Mouse (Mus musculus) lung, embryonic 14.5 days (tissue): Measurements from ENCODE around the gene Frat1. TPM values are rescaled to one million over a fixed set of nuclear protein-coding genes. Genes with fewer than 3 reads are reported as not detected.

Source experiments
- ATAC-seq: fragments of 200-750 bp; cut with Nextera tagmentation; 2 replicates; pipeline ENCODE4 v1.8.0; 2017; ENCODE audit warnings: mild to moderate bottlenecking, moderate TSS enrichment, moderate library complexity; ENCODE audit not compliant: insufficient read depth
- DNase-seq: peaks from one replicate; pipeline ENCODE4 v3.0.0-alpha.2; 2015
- H3K27ac ChIP-seq: fragments of 300-500 bp; sonication (generic); 2 replicates; pipeline ENCODE4 v1.5.1; 2014; ENCODE audit warnings: low read depth, mild to moderate bottlenecking, moderate library complexity
- H3K27me3 ChIP-seq: fragments of 300-500 bp; sonication (generic); 2 replicates; pipeline ENCODE4 v1.6.1; 2014; ENCODE audit warnings: low read length, control low read depth; ENCODE audit not compliant: insufficient read depth
- H3K36me3 ChIP-seq: fragments of 300-500 bp; sonication (generic); 2 replicates; pipeline ENCODE4 v1.6.1; 2014; ENCODE audit warnings: control low read depth; ENCODE audit not compliant: insufficient read depth
- H3K4me1 ChIP-seq: fragments of 300-500 bp; sonication (generic); 2 replicates; pipeline ENCODE4 v1.6.1; 2014; ENCODE audit warnings: antibody characterized with exemption, control low read depth; ENCODE audit not compliant: insufficient read depth
- H3K4me2 ChIP-seq: fragments of 300-500 bp; sonication (generic); 2 replicates; pipeline ENCODE4 v1.6.1; 2014; ENCODE audit warnings: mild to moderate bottlenecking
- H3K4me3 ChIP-seq: fragments of 300-500 bp; sonication (generic); 2 replicates; pipeline ENCODE4 v1.5.1; 2014; ENCODE audit warnings: low read depth, low read length
- H3K9ac ChIP-seq: fragments of 300-500 bp; sonication (generic); 2 replicates; pipeline ENCODE4 v1.6.1; 2014
- H3K9me3 ChIP-seq: fragments of 300-500 bp; sonication (generic); 2 replicates; pipeline ENCODE4 v1.6.1; 2016; ENCODE audit warnings: low read depth, low read length, control low read depth
- CTCF ChIP-seq: IDR thresholded peaks from 2 replicates; pipeline ENCODE4 v1.5.1; 2016; ENCODE audit warnings: antibody characterized with exemption, low read depth
- WGBS: fragments of 180-500 bp; shearing (Covaris S2); extraction: QIAGEN DNeasy Blood & Tissue Kit; methylation state at CpG from one replicate; pipeline ENCODE4 v1.1.7; 2014; 5-methylcytosine and 5-hydroxymethylcytosine counted together
- polyA plus RNA-seq: library from polyadenylated mRNA; unstranded; fragments of >200 nt; fragmentation: Nextera tagmentation; extraction: Ambion mirVana; gene quantifications from 2 replicates; pipeline ENCODE4 v1.2.1, GENCODE M21; 2014

The Frat1 gene
- 4.4 and 4.5 TPM in 2 replicates for polyA plus RNA-seq

GRCm38 (mm10) chr19:41829381-41830105, at the start of gene Frat1:
Frat1 (plus strand) TSS chr19:41829970.
- H3K4me3 ChIP-seq: peak within 1 kb of the TSS; percentile 61
- H3K27ac ChIP-seq: peak within 1 kb of the TSS; percentile 76
- peak within 1 kb of the TSS; percentile 56 for H3K9ac ChIP-seq
- DNase-seq (peak; percentile 89), ATAC-seq (peak; percentile 93)
- WGBS: under 1% methylated on average over 39 of the region's 39 CpGs
- no peaks in the 10 kb centered on the region for H3K9me3 ChIP-seq
- 0 out of 2 replicates have a peak, but pooled peaks cover 8% of the 10 kb centered on the region for H3K4me1 ChIP-seq
- H3K27me3 ChIP-seq: peaks cover 33% of the 10 kb centered on the region
- TF ChIP-seq CTCF: 0 out of 2 replicates have a peak, but pooled peaks have one; percentile 19
- peak within 1 kb of the TSS; percentile 99 for H3K4me2 ChIP-seq
- H3K36me3 ChIP-seq: no peaks in the 10 kb centered on the region

DNA sequence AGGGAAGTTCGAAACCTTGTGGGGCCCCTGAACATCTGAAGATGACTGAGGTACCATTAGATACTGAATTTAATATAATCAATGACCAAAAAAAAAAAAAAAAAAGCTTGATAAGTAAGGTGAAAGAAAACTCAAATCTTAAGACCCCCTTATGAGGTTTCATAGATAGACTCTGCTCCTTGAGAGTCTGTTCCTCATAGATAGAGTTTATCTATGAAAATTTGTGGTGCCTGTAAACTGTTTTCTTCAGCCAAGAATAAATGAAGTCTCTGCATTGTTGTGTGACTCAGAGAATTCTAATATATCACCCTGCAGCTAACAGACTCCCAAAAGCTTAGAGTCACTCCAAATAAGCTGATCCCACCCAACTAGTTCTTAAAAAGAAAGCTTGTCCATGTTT, 42.9 kb upstream of the Frat1 start:
- Histone ChIP-seq H3K9me3 (no peaks in the 10 kb centered on the region), H3K4me1 (no peaks in the 10 kb centered on the region), H3K36me3 (peaks cover 59% of the 10 kb centered on the region), H3K9ac (no peak overlapping the region), H3K4me2 (no peak overlapping the region), H3K27me3 (no peaks in the 10 kb centered on the region), H3K4me3 (no peak overlapping the region), H3K27ac (no peak overlapping the region)
- ATAC-seq: no peak
- DNase-seq: no peak
- 82% methylated on average over 1 of the region's 1 CpGs for WGBS
- no peak for TF ChIP-seq CTCF

- no peak overlapping the region for H3K4me3 ChIP-seq
- H3K36me3 ChIP-seq: peaks cover 41% of the 10 kb centered on the region
- H3K4me1 ChIP-seq: no peaks in the 10 kb centered on the region
- no peak overlapping the region for H3K9ac ChIP-seq
- ATAC-seq (no peak), DNase-seq (no peak)
- H3K9me3 ChIP-seq: no peaks in the 10 kb centered on the region
- no peak overlapping the region for H3K27ac ChIP-seq
- no peak for TF ChIP-seq CTCF
- no peaks in the 10 kb centered on the region for H3K27me3 ChIP-seq
- H3K4me2 ChIP-seq: no peak overlapping the region
- WGBS: 43% methylated on average over 10 of the region's 10 CpGs
These were observed 40.4 kb upstream of the Frat1 start for GRCm38 (mm10) chr19:41789110-41789961.

DNA sequence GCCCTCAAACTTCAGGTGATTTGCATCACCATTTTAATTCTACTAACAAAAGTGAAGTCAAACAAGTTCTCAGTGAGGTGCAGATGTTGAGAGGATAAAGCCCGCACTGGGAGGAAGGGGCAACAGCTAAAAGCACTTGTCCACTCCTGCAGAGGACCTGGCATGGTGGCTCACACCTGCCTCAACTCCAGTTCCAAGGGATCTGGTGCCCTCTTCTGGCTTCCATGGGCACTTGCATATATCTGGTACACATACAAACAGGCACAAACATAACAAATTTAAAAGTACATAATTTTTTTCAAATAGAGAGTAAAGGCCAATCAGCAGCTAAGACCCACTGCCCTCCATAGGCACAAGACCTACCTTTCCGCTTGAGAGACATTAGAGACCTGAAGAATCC, 38.4 kb upstream of the Frat1 start:
- DNase-seq (no peak), ATAC-seq (no peak)
- Histone ChIP-seq H3K4me3 (no peak overlapping the region), H3K27ac (no peak overlapping the region), H3K36me3 (peaks cover 27% of the 10 kb centered on the region), H3K9ac (no peak overlapping the region), H3K9me3 (no peaks in the 10 kb centered on the region), H3K4me2 (no peak overlapping the region), H3K4me1 (no peaks in the 10 kb centered on the region), H3K27me3 (no peaks in the 10 kb centered on the region)
- peak; percentile 43 for TF ChIP-seq CTCF
- WGBS: 93% methylated on average over 2 of the region's 2 CpGs

DNA sequence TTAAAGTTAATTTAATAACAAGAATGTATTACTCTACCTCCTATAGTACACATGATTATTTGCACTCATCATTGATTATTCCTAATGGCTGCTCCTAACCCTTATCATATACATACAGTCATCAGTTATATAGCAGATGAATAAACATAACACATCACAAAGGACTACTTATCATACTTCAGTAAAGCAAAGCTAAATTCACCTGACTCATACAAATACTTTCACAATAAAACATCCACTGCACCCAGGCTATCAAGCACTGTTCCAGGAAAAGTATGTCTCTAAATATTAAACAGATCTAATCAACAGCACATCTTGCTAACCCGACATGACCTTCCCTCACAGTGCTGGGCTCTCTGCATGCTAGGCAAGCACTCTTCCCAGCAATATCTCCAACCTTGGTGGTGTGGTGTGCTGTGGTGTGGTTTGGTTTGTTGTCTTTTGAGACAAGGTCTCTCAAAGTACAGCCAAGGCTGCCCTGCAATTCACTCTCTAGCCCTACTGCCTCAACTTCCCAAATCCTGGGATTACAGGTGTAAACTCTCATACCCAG, 36.8 kb upstream of the Frat1 start:
- DNase-seq (no peak), ATAC-seq (no peak)
- Histone ChIP-seq H3K4me1 (no peaks in the 10 kb centered on the region), H3K27me3 (no peaks in the 10 kb centered on the region), H3K4me3 (no peak overlapping the region), H3K9ac (no peak overlapping the region), H3K36me3 (peaks cover 16% of the 10 kb centered on the region; the same call in 1 of the 2 replicates), H3K9me3 (no peaks in the 10 kb centered on the region), H3K27ac (no peak overlapping the region), H3K4me2 (no peak overlapping the region)
- TF ChIP-seq CTCF: no peak
- 69% methylated on average over 1 of the region's 1 CpGs for WGBS

- H3K27ac ChIP-seq: 0 out of 2 replicates have a peak overlapping the region, but pooled peaks have one; percentile 30
- no peaks in the 10 kb centered on the region for H3K27me3 ChIP-seq
- H3K4me1 ChIP-seq: no peaks in the 10 kb centered on the region
- no peak for TF ChIP-seq CTCF
- no peak overlapping the region for H3K9ac ChIP-seq
- no peak overlapping the region for H3K4me2 ChIP-seq
- no peak for DNase-seq
- no peak for ATAC-seq
- H3K4me3 ChIP-seq: no peak overlapping the region
- peaks cover 16% of the 10 kb centered on the region; the same call in 1 of the 2 replicates for H3K36me3 ChIP-seq
- no peaks in the 10 kb centered on the region for H3K9me3 ChIP-seq
These were observed 35.8 kb upstream of the Frat1 start for GRCm38 (mm10) chr19:41794017-41794416.

DNA sequence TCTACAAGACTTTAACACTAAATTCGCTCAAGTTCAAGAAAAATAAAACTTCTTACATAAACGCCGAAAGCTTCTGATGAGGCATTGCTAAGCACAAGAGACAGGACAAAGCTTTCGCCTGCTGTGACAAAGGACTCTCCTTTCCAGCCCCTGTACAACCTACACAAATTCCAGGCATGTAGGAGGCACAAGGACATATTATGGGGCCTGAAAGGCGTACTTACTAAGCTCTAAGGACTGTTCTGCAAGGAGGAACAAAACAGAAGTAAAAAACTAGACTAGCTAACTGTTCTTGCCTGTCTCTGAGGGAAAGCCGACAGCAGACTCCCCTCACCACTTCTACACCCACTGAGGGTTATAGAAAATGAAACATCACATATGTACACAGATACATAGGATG, 34.9 kb upstream of the Frat1 start:
- Histone ChIP-seq H3K9ac (no peak overlapping the region), H3K27me3 (no peaks in the 10 kb centered on the region), H3K4me3 (no peak overlapping the region), H3K9me3 (no peaks in the 10 kb centered on the region), H3K36me3 (peaks cover 10% of the 10 kb centered on the region; the same call in 1 of the 2 replicates), H3K27ac (no peak overlapping the region), H3K4me2 (no peak overlapping the region), H3K4me1 (no peaks in the 10 kb centered on the region)
- TF ChIP-seq CTCF: no peak
- ATAC-seq: no peak
- no peak for DNase-seq
- WGBS: 72% methylated on average over 6 of the region's 6 CpGs
